Comparison of ENCODE assay signal across 8 mouse cellular contexts in the genomic region with DNA sequence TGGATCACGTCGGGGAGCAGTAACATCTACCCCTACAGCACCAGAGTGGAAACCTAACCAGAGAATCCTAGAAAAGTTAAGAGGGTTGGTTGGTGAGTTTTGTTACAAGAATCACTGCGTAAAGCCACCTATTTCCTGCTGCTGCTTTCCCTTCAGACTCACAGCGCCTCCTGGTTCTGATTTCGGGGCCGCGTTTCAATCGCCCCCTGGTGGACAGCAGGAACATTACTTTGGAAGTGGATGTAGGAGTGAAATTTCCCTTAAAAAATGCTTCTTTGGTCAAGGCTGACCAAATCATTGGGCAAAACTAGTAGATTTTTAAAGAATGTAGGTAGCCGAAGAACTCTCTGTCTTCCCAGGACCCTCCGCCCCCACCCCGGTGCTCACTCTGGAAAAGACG.
DNase-seq lines count a peak whose midpoint lies in the region; ATAC-seq and TF ChIP-seq lines count a peak whose summit lies in the region.

No protein-coding gene starts in this region.

- DNase-seq in CH12.LX (ENCODE audit: extremely low read depth): peak; percentile 67
- DNase-seq in adrenal gland, postnatal 25 days: peak; percentile 72
- peak; percentile 81 for DNase-seq in embryonic facial prominence, embryonic 11.5 days (ENCODE audit: low spot score)
- DNase-seq in kidney, postnatal 14 days: peak; percentile 65
- peak; percentile 37 for DNase-seq in ovary, adult 18-20 months (ENCODE audit: low spot score)
- DNase-seq in thymus, postnatal 0 days (ENCODE audit: low spot score): peak; percentile 81

- H3K4me2 ChIP-seq in CH12.LX (ENCODE audit: insufficient read depth, low read depth, poor library complexity, severe bottlenecking): peak overlapping the region; percentile 51
- no peak overlapping the region for H3K4me2 ChIP-seq in embryonic facial prominence, embryonic 11.5 days (ENCODE audit: low read depth, low read length)
- H3K4me2 ChIP-seq in heart, embryonic 12.5 days: peak overlapping the region; percentile 41; the same call in 1 of the 2 replicates
- peak overlapping the region; percentile 29 for H3K4me2 ChIP-seq in lung, embryonic 15.5 days

- dilution Hi-C loops in CH12.LX (cut with MboI; ENCODE audit: extremely low pct_ligation_motif_present, extremely low pct_unique_long_range_greater_than_20kb, low sequenced_read_pairs): no loop called here

- H3K4me1 ChIP-seq in CH12.LX (ENCODE audit: control insufficient read depth in 1 of 2, insufficient read depth in 2 of 2): peaks cover 0 to 3% of the 10 kb centered on the region in 2 experiments; a peak in 1 of 4 replicates
- no peaks in the 10 kb centered on the region for H3K4me1 ChIP-seq in embryonic facial prominence, embryonic 11.5 days (ENCODE audit: control insufficient read depth, insufficient read depth, low read length)
- H3K4me1 ChIP-seq in heart, embryonic 12.5 days (replicated peaks): no peaks in the 10 kb centered on the region
- no peaks in the 10 kb centered on the region for H3K4me1 ChIP-seq in lung, embryonic 15.5 days

- peak; percentile 81 for TF ChIP-seq RAD21 in CH12.LX (IDR thresholded peaks at IDR 0.05; ENCODE audit: low read depth, low read length)

- TF ChIP-seq EP300 in CH12.LX (IDR thresholded peaks at IDR 0.05; ENCODE audit: low read length): no peak

- no peaks in the 10 kb centered on the region for H3K27me3 ChIP-seq in CH12.LX (replicated peaks)
- no peaks in the 10 kb centered on the region for H3K27me3 ChIP-seq in embryonic facial prominence, embryonic 11.5 days (ENCODE audit: control insufficient read depth, insufficient read depth, low read length)
- 0 out of 2 replicates have a peak, but pooled peaks cover 4% of the 10 kb centered on the region for H3K27me3 ChIP-seq in heart, embryonic 12.5 days (replicated peaks)
- no peaks in the 10 kb centered on the region for H3K27me3 ChIP-seq in lung, embryonic 15.5 days

- H3K9me3 ChIP-seq in CH12.LX (replicated peaks; ENCODE audit: low read length): no peaks in the 10 kb centered on the region
- H3K9me3 ChIP-seq in embryonic facial prominence, embryonic 11.5 days (replicated peaks; ENCODE audit: control insufficient read depth, low read length): no peaks in the 10 kb centered on the region
- H3K9me3 ChIP-seq in heart, embryonic 12.5 days (replicated peaks): no peaks in the 10 kb centered on the region
- H3K9me3 ChIP-seq in lung, embryonic 15.5 days: no peaks in the 10 kb centered on the region

- ATAC-seq in embryonic facial prominence, embryonic 11.5 days (replicated peaks; ENCODE audit: insufficient number of reproducible peaks, low FRiP score, low TSS enrichment, low read depth): no peak
- no peak for ATAC-seq in heart, embryonic 12.5 days (ENCODE audit: insufficient number of reproducible peaks, low FRiP score)
- no peak for ATAC-seq in lung, embryonic 15.5 days (ENCODE audit: borderline replicate concordance, extremely low read depth, low FRiP score, low TSS enrichment)

- H3K27ac ChIP-seq in CH12.LX (ENCODE audit: insufficient read depth, low read depth): no peak overlapping the region
- H3K27ac ChIP-seq in embryonic facial prominence, embryonic 11.5 days (replicated peaks; ENCODE audit: low read depth, low read length): no peak overlapping the region
- no peak overlapping the region for H3K27ac ChIP-seq in heart, embryonic 12.5 days (ENCODE audit: poor library complexity, severe bottlenecking)
- H3K27ac ChIP-seq in lung, embryonic 15.5 days: no peak overlapping the region

- H3K79me2 ChIP-seq in CH12.LX (replicated peaks; ENCODE audit: control insufficient read depth, extremely low read depth, insufficient read depth, poor library complexity, severe bottlenecking): no peaks in the 10 kb centered on the region

- in situ Hi-C loops in CH12.LX (cut with MboI; ENCODE audit: low pct_ligation_motif_present, low pct_unique_long_range_greater_than_20kb, low sequenced_read_pairs): loop anchor here (25.0 kb wide), 1 partner anchor 272 kb away; no protein-coding TSS in a partner anchor

- H3K36me3 ChIP-seq in CH12.LX (replicated peaks in 1 of 2; ENCODE audit: control insufficient read depth in 1 of 2, insufficient read depth in 1 of 2, low read length in 1 of 2): no peaks in the 10 kb centered on the region
- H3K36me3 ChIP-seq in embryonic facial prominence, embryonic 11.5 days (replicated peaks; ENCODE audit: control insufficient read depth, insufficient read depth, low read depth, low read length): no peaks in the 10 kb centered on the region
- no peaks in the 10 kb centered on the region for H3K36me3 ChIP-seq in heart, embryonic 12.5 days
- H3K36me3 ChIP-seq in lung, embryonic 15.5 days: no peaks in the 10 kb centered on the region

- H3K9ac ChIP-seq in CH12.LX (ENCODE audit: insufficient read depth, low read depth): no peak overlapping the region
- H3K9ac ChIP-seq in embryonic facial prominence, embryonic 11.5 days (replicated peaks; ENCODE audit: low read length): no peak overlapping the region
- H3K9ac ChIP-seq in heart, embryonic 12.5 days: no peak overlapping the region
- no peak overlapping the region for H3K9ac ChIP-seq in lung, embryonic 15.5 days

- 25% methylated on average over 12 of the region's 12 CpGs for WGBS in embryonic facial prominence, embryonic 11.5 days
- WGBS in heart, embryonic 12.5 days: 21% methylated on average over 12 of the region's 12 CpGs
- WGBS in lung, embryonic 15.5 days: 16% methylated on average over 12 of the region's 12 CpGs

- H3K4me3 ChIP-seq in CH12.LX (replicated peaks in 1 of 3; ENCODE audit: low read depth in 2 of 3, low read length in 2 of 3, poor library complexity in 1 of 3): no peak overlapping the region
- no peak overlapping the region for H3K4me3 ChIP-seq in embryonic facial prominence, embryonic 11.5 days (ENCODE audit: low read depth, low read length)
- H3K4me3 ChIP-seq in heart, embryonic 12.5 days: no peak overlapping the region
- H3K4me3 ChIP-seq in lung, embryonic 15.5 days: no peak overlapping the region

- peak; percentile 45 to 98 for TF ChIP-seq CTCF in CH12.LX (conservative IDR thresholded peaks at IDR 0.05 in 1 of 2, IDR thresholded peaks at IDR 0.05 in 1 of 2; ENCODE audit: low read depth in 2 of 2, low read length in 2 of 2)

- TF ChIP-seq POLR2A in CH12.LX (IDR thresholded peaks at IDR 0.05; ENCODE audit: low read depth, low read length): no peak

TF ChIP-seq in CH12.LX, 34 proteins besides CTCF, POLR2A, EP300 and RAD21:
- TF ChIP-seq SMC3 (IDR thresholded peaks at IDR 0.05; ENCODE audit: low read depth, low read length): peak; percentile 93
- TF ChIP-seq NELFE (IDR thresholded peaks at IDR 0.05; ENCODE audit: low read depth, low read length): peak; percentile 48; the same call in 1 of the 2 replicates
- TF ChIP-seq ELF1 (IDR thresholded peaks at IDR 0.05; ENCODE audit: low read depth, low read length): 0 out of 2 replicates have a peak, but pooled peaks have one; percentile 22
- no peak for TF ChIP-seq MEF2A (IDR thresholded peaks at IDR 0.05; ENCODE audit: borderline replicate concordance, low read depth, low read length)
- TF ChIP-seq JUND (conservative IDR thresholded peaks at IDR 0.05; ENCODE audit: low read depth, low read length): peak; percentile 53; the same call in 1 of the 2 replicates
- TF ChIP-seq ZC3H11A (IDR thresholded peaks at IDR 0.05; ENCODE audit: low read depth, low read length): peak; percentile 48; the same call in 1 of the 2 replicates
